Mouse (Mus musculus) thymus, adult 2 months (tissue): ENCODE measurements around the gene Dapk1. TPM values are rescaled to one million over a fixed set of nuclear protein-coding genes. Genes with fewer than 3 reads are reported as not detected.

Experiments
- DNase-seq: peaks from one replicate; pipeline ENCODE4 v3.0.0; 2021
- H3K27ac ChIP-seq: fragments of 200-500 bp; 2 replicates; pipeline ENCODE4 v1.5.1; 2012; ENCODE audit warnings: low read length, control low read depth; ENCODE audit not compliant: control insufficient read depth, insufficient read depth
- H3K27me3 ChIP-seq: fragments of 200-500 bp; 2 replicates; pipeline ENCODE4 v1.6.1; 2012; ENCODE audit warnings: mild to moderate bottlenecking, low read length, moderate library complexity, mixed read lengths; ENCODE audit not compliant: control insufficient read depth, insufficient read depth
- H3K36me3 ChIP-seq: fragments of 200-500 bp; 2 replicates; pipeline ENCODE4 v1.6.1; 2012; ENCODE audit warnings: mild to moderate bottlenecking, low read length, moderate library complexity; ENCODE audit not compliant: control insufficient read depth, insufficient read depth
- H3K4me1 ChIP-seq: fragments of 200-500 bp; replicated peaks from 2 replicates; pipeline ENCODE4 v1.6.1; 2012; ENCODE audit warnings: low read length; ENCODE audit not compliant: control insufficient read depth, insufficient read depth
- H3K4me3 ChIP-seq: fragments of 200-500 bp; 2 replicates; pipeline ENCODE4 v1.5.1; 2012; ENCODE audit warnings: mild to moderate bottlenecking, low read length, control low read depth, moderate library complexity; ENCODE audit not compliant: control insufficient read depth, insufficient read depth
- CTCF ChIP-seq: fragments of 200-500 bp; IDR thresholded peaks from 2 replicates; pipeline ENCODE4 v1.5.1; 2012; ENCODE audit warnings: mild to moderate bottlenecking, control low read depth, low read length, moderate library complexity, borderline replicate concordance; ENCODE audit not compliant: control insufficient read depth, poor library complexity, insufficient read depth; ENCODE audit errors: extremely low read depth
- POLR2A ChIP-seq: fragments of 200-500 bp; IDR thresholded peaks from 2 replicates; pipeline ENCODE4 v1.6.1; 2012; ENCODE audit warnings: mild to moderate bottlenecking, low read length, control low read depth, moderate library complexity; ENCODE audit not compliant: control insufficient read depth, poor library complexity, insufficient read depth; ENCODE audit errors: extremely low read depth
- WGBS: fragments of 180-500 bp; shearing (Covaris S2); methylation state at CpG from one replicate; pipeline ENCODE4 v1.1.7; 2018; 5-methylcytosine and 5-hydroxymethylcytosine counted together
- polyA plus RNA-seq: library from polyadenylated mRNA; depleted of rRNA; stranded (reverse); fragments of >200 nt; gene quantifications from 2 replicates; pipeline ENCODE4 v1.2.3, GENCODE M21; 2012

The Dapk1 gene
- polyA plus RNA-seq, 1 experiment, result 45.2 TPM

DNA sequence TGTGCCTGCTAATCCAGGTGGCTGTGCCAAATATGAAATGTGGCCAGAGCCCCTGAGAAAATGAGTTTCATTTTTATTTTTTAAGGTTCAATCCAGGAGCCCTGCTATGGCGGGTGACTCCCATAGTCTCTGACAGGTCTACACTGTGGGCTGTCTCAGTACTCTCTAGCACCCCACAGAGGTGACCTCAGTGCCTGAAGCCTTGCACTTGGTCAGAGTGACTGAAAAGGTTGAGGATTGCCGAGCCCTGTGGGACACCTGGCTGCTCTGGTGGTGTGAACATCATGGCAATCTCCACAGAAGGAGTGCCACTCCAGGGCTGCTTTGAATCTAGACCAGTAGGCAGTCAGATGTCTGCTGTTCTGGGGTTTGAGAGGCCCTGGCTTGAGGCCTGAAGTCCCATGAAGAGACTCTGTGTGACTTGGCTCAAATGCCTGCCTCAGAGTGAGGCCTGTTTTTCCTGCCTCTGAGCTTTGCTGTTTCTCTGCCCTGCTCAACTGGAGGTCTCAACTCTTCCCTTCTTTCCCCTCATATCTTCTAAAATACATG lies 52.3 kb downstream of the Dapk1 start:
- H3K4me1 ChIP-seq, result 0 out of 2 replicates have a peak, but pooled peaks cover 2% of the 10 kb centered on the region
- TF ChIP-seq POLR2A (no peak), CTCF (no peak)
- H3K27ac ChIP-seq, result no peak overlapping the region
- no peaks in the 10 kb centered on the region for H3K27me3 ChIP-seq
- 70% methylated on average over 2 of the region's 2 CpGs for WGBS
- H3K36me3 ChIP-seq, result no peaks in the 10 kb centered on the region
- no peak for DNase-seq
- no peak overlapping the region for H3K4me3 ChIP-seq

DNA sequence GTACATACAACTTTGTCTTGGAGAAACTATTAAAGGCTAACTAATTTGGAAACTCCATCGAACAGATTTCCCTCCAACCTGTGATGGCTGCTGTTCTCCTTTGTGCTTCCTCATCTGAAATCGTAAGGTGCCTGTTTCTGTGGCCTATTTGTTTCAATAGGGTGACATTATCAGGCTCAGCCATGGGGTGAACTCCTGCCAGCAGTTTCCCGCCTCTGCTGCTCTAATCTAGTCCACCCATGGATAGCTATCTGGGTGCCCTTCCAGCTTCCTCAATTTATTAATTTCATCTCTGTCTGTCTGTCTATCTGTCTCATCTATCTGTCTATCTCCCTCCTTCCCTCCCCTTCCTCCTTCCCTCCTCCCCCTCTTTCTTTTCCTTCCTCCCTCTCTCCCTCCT lies 53.5 kb downstream of the Dapk1 start:
- H3K4me1 ChIP-seq, result 0 out of 2 replicates have a peak, but pooled peaks cover 2% of the 10 kb centered on the region
- 98% methylated on average over 3 of the region's 3 CpGs for WGBS
- no peak for TF ChIP-seq CTCF
- no peak for TF ChIP-seq POLR2A
- H3K27ac ChIP-seq, result no peak overlapping the region
- H3K36me3 ChIP-seq, result no peaks in the 10 kb centered on the region
- H3K27me3 ChIP-seq, result no peaks in the 10 kb centered on the region
- H3K4me3 ChIP-seq, result no peak overlapping the region
- DNase-seq, result no peak

DNA sequence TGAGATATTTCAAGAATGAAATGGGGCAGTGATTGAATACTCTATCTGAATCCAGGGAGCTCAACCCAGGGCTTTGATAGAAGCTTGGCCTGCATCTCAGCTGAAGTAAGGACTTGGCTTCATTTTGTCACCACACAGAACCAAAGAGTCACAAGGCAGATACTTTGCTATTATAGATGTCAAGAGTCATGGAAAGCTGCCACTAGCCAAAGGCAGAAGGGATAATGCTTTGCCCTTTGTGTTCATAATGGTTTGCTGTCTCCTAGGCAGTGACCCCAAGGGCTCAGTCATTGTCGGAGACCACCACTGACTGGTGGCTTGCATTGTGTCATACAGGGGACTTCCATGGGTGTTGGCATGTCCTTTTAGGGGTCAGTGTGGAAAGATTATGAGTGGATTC lies 57.9 kb downstream of the Dapk1 start:
- WGBS, result 100% methylated on average over 1 of the region's 1 CpGs
- H3K4me3 ChIP-seq, result no peak overlapping the region
- H3K27me3 ChIP-seq, result no peaks in the 10 kb centered on the region
- DNase-seq, result no peak
- H3K36me3 ChIP-seq, result no peaks in the 10 kb centered on the region
- TF ChIP-seq POLR2A (no peak), CTCF (no peak)
- no peaks in the 10 kb centered on the region for H3K4me1 ChIP-seq
- H3K27ac ChIP-seq, result no peak overlapping the region

DNA sequence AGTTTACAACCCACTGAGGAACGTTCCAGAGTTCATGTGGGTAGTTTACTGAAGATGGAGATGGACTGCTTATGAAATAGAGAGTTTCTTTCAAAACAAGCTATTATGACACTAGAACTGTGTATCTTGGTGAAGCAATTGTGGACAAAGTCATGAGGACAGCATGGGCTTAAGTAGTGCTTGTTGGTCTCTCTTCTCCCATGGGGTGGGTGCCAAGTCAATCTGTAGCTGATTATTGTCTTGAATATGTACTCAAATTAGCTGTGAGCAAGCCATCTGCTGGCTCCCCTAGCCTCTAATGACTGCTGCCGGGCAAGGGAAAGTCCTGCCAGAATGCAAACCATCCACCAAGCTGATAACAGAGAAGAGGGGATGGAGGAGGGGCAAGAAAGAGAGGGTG lies 58.3 kb downstream of the Dapk1 start:
- no peak overlapping the region for H3K27ac ChIP-seq
- no peak for TF ChIP-seq CTCF
- no peak for TF ChIP-seq POLR2A
- no peaks in the 10 kb centered on the region for H3K36me3 ChIP-seq
- H3K27me3 ChIP-seq, result no peaks in the 10 kb centered on the region
- 91% methylated on average over 2 of the region's 2 CpGs for WGBS
- no peaks in the 10 kb centered on the region for H3K4me1 ChIP-seq
- DNase-seq, result no peak
- H3K4me3 ChIP-seq, result no peak overlapping the region

DNA sequence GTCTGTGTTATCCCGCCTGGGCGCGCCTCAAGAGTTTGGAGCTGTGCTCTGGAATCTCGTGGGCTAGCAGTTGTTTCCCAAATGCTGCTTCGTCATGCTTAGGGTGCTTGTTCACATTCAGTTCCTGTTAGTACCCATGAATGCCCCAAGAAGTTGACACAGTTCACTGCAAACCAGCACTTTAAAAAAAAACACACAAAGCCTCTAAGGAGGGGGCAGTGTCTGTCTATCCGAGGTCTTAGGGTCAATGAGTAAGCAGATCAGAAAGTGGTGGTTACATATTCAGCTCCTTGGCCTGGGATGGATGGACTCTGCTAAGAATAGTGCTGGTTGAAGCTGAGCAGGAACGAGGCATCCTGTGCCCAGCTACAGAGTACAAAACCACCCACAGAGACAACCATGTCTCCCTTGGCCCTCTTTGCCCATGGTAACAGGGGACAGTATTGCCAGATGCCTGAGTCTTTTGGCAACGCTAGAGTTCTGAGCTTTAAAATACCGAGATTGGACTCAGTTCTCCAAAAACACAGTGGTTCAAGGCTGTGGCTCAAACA lies 59.0 kb downstream of the Dapk1 start:
- Histone ChIP-seq H3K36me3 (no peaks in the 10 kb centered on the region), H3K4me1 (no peaks in the 10 kb centered on the region), H3K27me3 (no peaks in the 10 kb centered on the region), H3K27ac (no peak overlapping the region), H3K4me3 (no peak overlapping the region)
- 80% methylated on average over 9 of the region's 9 CpGs for WGBS
- TF ChIP-seq POLR2A (no peak), CTCF (no peak)
- no peak for DNase-seq

DNA sequence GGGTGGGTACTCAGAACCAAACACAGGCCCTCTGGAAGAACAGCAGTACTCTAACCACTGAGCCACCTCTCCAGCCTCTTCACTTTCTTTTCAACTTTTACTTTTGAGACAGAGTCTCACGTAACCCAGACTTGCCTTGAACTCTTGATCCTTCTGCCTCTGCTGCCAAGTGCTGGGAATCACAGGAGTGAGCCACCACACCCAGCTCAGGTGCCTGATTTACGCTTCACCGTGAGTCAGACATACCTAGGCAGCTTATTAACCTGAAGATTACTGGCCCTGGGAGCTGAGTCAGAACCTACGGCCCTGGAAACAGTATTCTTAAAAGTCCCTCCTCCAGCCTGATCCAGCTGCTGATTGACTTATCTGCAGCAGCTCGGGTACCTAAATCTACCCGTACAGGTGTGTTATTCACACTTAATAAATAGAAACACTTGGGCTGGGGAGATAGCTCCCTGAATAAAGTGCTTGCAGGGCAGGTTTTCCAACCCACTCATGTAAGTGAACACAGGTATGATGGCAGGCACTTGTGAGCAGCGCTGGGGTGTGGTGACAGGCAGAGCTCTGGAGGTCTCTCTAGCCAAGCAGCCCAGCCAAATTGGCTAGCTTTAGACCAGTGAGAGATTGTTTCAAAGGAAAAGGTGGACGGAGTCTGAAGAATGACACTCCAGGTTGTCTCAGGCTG lies 60.9 kb downstream of the Dapk1 start:
- H3K4me3 ChIP-seq, result no peak overlapping the region
- H3K27ac ChIP-seq, result no peak overlapping the region
- TF ChIP-seq POLR2A (no peak), CTCF (no peak)
- 96% methylated on average over 8 of the region's 8 CpGs for WGBS
- H3K4me1 ChIP-seq, result 0 out of 2 replicates have a peak, but pooled peaks cover 3% of the 10 kb centered on the region
- H3K36me3 ChIP-seq, result no peaks in the 10 kb centered on the region
- DNase-seq, result no peak
- no peaks in the 10 kb centered on the region for H3K27me3 ChIP-seq
